Comparison of ENCODE assay signal across 22 mouse cellular contexts in genomic region chr6:146551326-146551725, GRCm38 (mm10). TPM values are rescaled to one million over a fixed set of nuclear protein-coding genes. Genes with fewer than 3 reads are reported as not detected.
DNase-seq lines count a peak whose midpoint lies in the region; ATAC-seq and TF ChIP-seq lines count a peak whose summit lies in the region.
"Had no signal": no experiment of that assay in that cellular context is flagged by ENCODE, and none has a peak within 500 bp of the region (broad histone marks: within the 10 kb centered on the region; RNA-seq: fewer than 3 reads in every experiment).

No protein-coding gene starts in this region.

- peak; percentile 65 for DNase-seq in heart, adult 11 months
- DNase-seq in heart, adult 2 months, result no peak
- no peak for DNase-seq in heart, postnatal 4 days
- peak; percentile 61 for DNase-seq in midbrain, embryonic 11.5 days (ENCODE audit: low spot score, missing footprints)
- DNase-seq: adrenal gland, adult 2 months; adrenal gland, adult 8-10 months; adrenal gland, postnatal 10 days; adrenal gland, postnatal 14 days; adrenal gland, postnatal 25 days; adrenal gland, postnatal 36 days; B cell, adult 2 months; cerebellum, adult 11 months; cerebellum, adult 11-12 months had no signal

- ATAC-seq in heart, embryonic 13.5 days (ENCODE audit: extremely low read depth, insufficient number of reproducible peaks, low FRiP score, low TSS enrichment), result no peak
- no peak for ATAC-seq in midbrain, embryonic 11.5 days (ENCODE audit: low FRiP score)
- ATAC-seq in midbrain, embryonic 13.5 days, result no peak
- ATAC-seq in megakaryocyte, adult 5-6 weeks (ENCODE audit: poor library complexity, severe bottlenecking), result 0 out of 2 replicates have a peak, but pooled peaks have one; percentile 23
- ATAC-seq in forebrain, embryonic 16.5 days, result no peak
- ATAC-seq: activated CD4-positive, CD25-positive, alpha-beta regulatory T cell, adult 4 months; CD4-positive, CD25-positive, alpha-beta regulatory T cell, adult 4 months; Patski had no signal

- no peak for TF ChIP-seq POLR2A in heart, adult 2 months (IDR thresholded peaks at IDR 0.05; ENCODE audit: insufficient read depth, low read depth, low read length)

- no peaks in the 10 kb centered on the region for H3K27me3 ChIP-seq in heart, adult 2 months (ENCODE audit: control insufficient read depth, insufficient read depth, low read length)
- H3K27me3 ChIP-seq in heart, embryonic 13.5 days (replicated peaks), result no peaks in the 10 kb centered on the region
- no peaks in the 10 kb centered on the region for H3K27me3 ChIP-seq in midbrain, embryonic 11.5 days (ENCODE audit: control insufficient read depth, insufficient read depth, low read length)
- H3K27me3 ChIP-seq in midbrain, embryonic 13.5 days, result no peaks in the 10 kb centered on the region
- H3K27me3 ChIP-seq in forebrain, embryonic 16.5 days (replicated peaks; ENCODE audit: control insufficient read depth, insufficient read depth, low read length), result no peaks in the 10 kb centered on the region
- H3K27me3 ChIP-seq: CH12.LX, Patski had no signal

- no peak for TF ChIP-seq CTCF in heart, adult 2 months (IDR thresholded peaks at IDR 0.05)

- H3K4me1 ChIP-seq in heart, adult 2 months (ENCODE audit: control insufficient read depth, insufficient read depth, low read length), result no peaks in the 10 kb centered on the region
- no peaks in the 10 kb centered on the region for H3K4me1 ChIP-seq in heart, embryonic 13.5 days
- H3K4me1 ChIP-seq in midbrain, embryonic 11.5 days (ENCODE audit: control insufficient read depth, insufficient read depth, low read length), result no peaks in the 10 kb centered on the region
- no peaks in the 10 kb centered on the region for H3K4me1 ChIP-seq in midbrain, embryonic 13.5 days (replicated peaks)
- H3K4me1 ChIP-seq in forebrain, embryonic 16.5 days (replicated peaks; ENCODE audit: control insufficient read depth, insufficient read depth, low read length), result no peaks in the 10 kb centered on the region

- H3K4me2 ChIP-seq in heart, embryonic 13.5 days, result no peak overlapping the region
- no peak overlapping the region for H3K4me2 ChIP-seq in midbrain, embryonic 11.5 days
- no peak overlapping the region for H3K4me2 ChIP-seq in midbrain, embryonic 13.5 days (replicated peaks)
- H3K4me2 ChIP-seq in forebrain, embryonic 16.5 days (ENCODE audit: low read length), result no peak overlapping the region

- no peaks in the 10 kb centered on the region for H3K79me2 ChIP-seq in heart, adult 2 months (replicated peaks; ENCODE audit: control insufficient read depth, insufficient read depth, low read length)

- H3K9me3 ChIP-seq in heart, embryonic 13.5 days, result peaks cover 6% of the 10 kb centered on the region; the same call in 1 of the 2 replicates
- no peaks in the 10 kb centered on the region for H3K9me3 ChIP-seq in midbrain, embryonic 11.5 days (ENCODE audit: control insufficient read depth, low read length)
- H3K9me3 ChIP-seq in midbrain, embryonic 13.5 days, result no peaks in the 10 kb centered on the region
- no peaks in the 10 kb centered on the region for H3K9me3 ChIP-seq in forebrain, embryonic 16.5 days (ENCODE audit: control insufficient read depth, low read length)
- H3K9me3 ChIP-seq: G1E had no signal

- intact Hi-C loops in heart, adult 2 months (cut with DNase I), result no loop called here

- no peak overlapping the region for H3K4me3 ChIP-seq in heart, adult 2 months
- no peak overlapping the region for H3K4me3 ChIP-seq in heart, embryonic 13.5 days
- H3K4me3 ChIP-seq in midbrain, embryonic 11.5 days (ENCODE audit: low read depth, low read length), result no peak overlapping the region
- no peak overlapping the region for H3K4me3 ChIP-seq in midbrain, embryonic 13.5 days (replicated peaks)
- no peak overlapping the region for H3K4me3 ChIP-seq in forebrain, embryonic 16.5 days (replicated peaks; ENCODE audit: low read length)

- no peak overlapping the region for H3K27ac ChIP-seq in heart, adult 2 months
- peak overlapping the region; percentile 28; the same call in 1 of the 2 replicates for H3K27ac ChIP-seq in heart, embryonic 13.5 days (replicated peaks)
- no peak overlapping the region for H3K27ac ChIP-seq in midbrain, embryonic 11.5 days (ENCODE audit: low read depth, low read length)
- H3K27ac ChIP-seq in midbrain, embryonic 13.5 days, result no peak overlapping the region
- H3K27ac ChIP-seq in forebrain, embryonic 16.5 days (ENCODE audit: low read length), result no peak overlapping the region

- H3K9ac ChIP-seq in heart, adult 2 months (ENCODE audit: low read depth, low read length), result no peak overlapping the region
- no peak overlapping the region for H3K9ac ChIP-seq in heart, embryonic 13.5 days
- H3K9ac ChIP-seq in midbrain, embryonic 11.5 days (ENCODE audit: low read length), result no peak overlapping the region
- no peak overlapping the region for H3K9ac ChIP-seq in midbrain, embryonic 13.5 days (replicated peaks)
- no peak overlapping the region for H3K9ac ChIP-seq in forebrain, embryonic 16.5 days (replicated peaks; ENCODE audit: low read depth, low read length)

- no peak for TF ChIP-seq EP300 in heart, adult 2 months (IDR thresholded peaks at IDR 0.05; ENCODE audit: insufficient read depth, low read depth, low read length)

- H3K36me3 ChIP-seq in heart, adult 2 months (ENCODE audit: control insufficient read depth, insufficient read depth, low read length), result peaks cover 4% of the 10 kb centered on the region
- peaks cover 94% of the 10 kb centered on the region for H3K36me3 ChIP-seq in heart, embryonic 13.5 days
- H3K36me3 ChIP-seq in midbrain, embryonic 11.5 days (ENCODE audit: control insufficient read depth, insufficient read depth, low read length), result peaks cover 26% of the 10 kb centered on the region
- H3K36me3 ChIP-seq in midbrain, embryonic 13.5 days, result peaks cover 81% of the 10 kb centered on the region
- H3K36me3 ChIP-seq in forebrain, embryonic 16.5 days (ENCODE audit: control insufficient read depth, insufficient read depth), result peaks cover 48% of the 10 kb centered on the region

RNA-seq across cellular contexts. Expression of gene Fgfr1op2, which starts 25.7 kb away (rescaled TPM):
- 10 to 100 TPM; 67.5 to 72.2 TPM for total RNA-seq in heart, adult 2 months (2021)
- 31.3 and 42.6 TPM in 2 replicates for polyA plus RNA-seq in heart, adult 2 months (2012; rRNA removed)
- polyA plus RNA-seq in heart, embryonic 13.5 days (2015; fragmentation: Nextera tagmentation; extraction: Ambion mirVana), result 79.8 and 86.3 TPM in 2 replicates
- 10 to 100 TPM; 63.8 to 66.8 TPM for total RNA-seq in heart, postnatal 4 days (2021)
- 77.1 and 78.9 TPM in 2 replicates for polyA plus RNA-seq in midbrain, embryonic 11.5 days (2014; fragmentation: Nextera tagmentation; extraction: Ambion mirVana)
- 54.1 and 55.3 TPM in 2 replicates for polyA plus RNA-seq in midbrain, embryonic 13.5 days (2015; fragmentation: Nextera tagmentation; extraction: Ambion mirVana)
- 166 and 167 TPM in 2 replicates for total RNA-seq in megakaryocyte, adult 5-6 weeks (2015)
- total RNA-seq in megakaryocyte, adult 5-6 weeks (2017), result 149 and 186 TPM in 2 replicates
- polyA plus RNA-seq in forebrain, embryonic 16.5 days (2015; fragmentation: Nextera tagmentation; extraction: Ambion mirVana), result 48.2 and 56.7 TPM in 2 replicates

RNA-seq across cellular contexts. Expression of gene Ints13, which starts 26.3 kb away (rescaled TPM):
- 10 to 100 TPM; 17.8 to 18.2 TPM for total RNA-seq in heart, adult 2 months (2021)
- polyA plus RNA-seq in heart, adult 2 months (2012; rRNA removed), result 8.5 and 20.5 TPM in 2 replicates
- 43.4 and 50.9 TPM in 2 replicates for polyA plus RNA-seq in heart, embryonic 13.5 days (2015; fragmentation: Nextera tagmentation; extraction: Ambion mirVana)
- total RNA-seq in heart, postnatal 4 days (2021), result 10 to 100 TPM; 28.4 to 35.0 TPM
- polyA plus RNA-seq in midbrain, embryonic 11.5 days (2014; fragmentation: Nextera tagmentation; extraction: Ambion mirVana), result 101 TPM in 2 replicates
- polyA plus RNA-seq in midbrain, embryonic 13.5 days (2015; fragmentation: Nextera tagmentation; extraction: Ambion mirVana), result 70.6 and 72.4 TPM in 2 replicates
- total RNA-seq in megakaryocyte, adult 5-6 weeks (2015), result 59.9 and 80.9 TPM in 2 replicates
- total RNA-seq in megakaryocyte, adult 5-6 weeks (2017), result 87.4 and 91.5 TPM in 2 replicates
- 67.7 and 70.1 TPM in 2 replicates for polyA plus RNA-seq in forebrain, embryonic 16.5 days (2015; fragmentation: Nextera tagmentation; extraction: Ambion mirVana)

RNA-seq across cellular contexts. Expression of gene Itpr2, which starts 49.3 kb away (rescaled TPM):
- total RNA-seq in heart, adult 2 months (2021), result 10 to 100 TPM; 20.1 to 23.7 TPM
- polyA plus RNA-seq in heart, adult 2 months (2012; rRNA removed), result 6.6 and 8.1 TPM in 2 replicates
- polyA plus RNA-seq in heart, embryonic 13.5 days (2015; fragmentation: Nextera tagmentation; extraction: Ambion mirVana), result 31.2 and 31.4 TPM in 2 replicates
- total RNA-seq in heart, postnatal 4 days (2021), result 10 to 100 TPM; 38.6 to 45.5 TPM
- polyA plus RNA-seq in midbrain, embryonic 11.5 days (2014; fragmentation: Nextera tagmentation; extraction: Ambion mirVana), result 3.9 and 4.5 TPM in 2 replicates
- polyA plus RNA-seq in midbrain, embryonic 13.5 days (2015; fragmentation: Nextera tagmentation; extraction: Ambion mirVana), result 4.3 and 4.5 TPM in 2 replicates
- total RNA-seq in megakaryocyte, adult 5-6 weeks (2015), result 15.3 and 17.3 TPM in 2 replicates
- 22.8 and 26.9 TPM in 2 replicates for total RNA-seq in megakaryocyte, adult 5-6 weeks (2017)
- 4.7 and 6.1 TPM in 2 replicates for polyA plus RNA-seq in forebrain, embryonic 16.5 days (2015; fragmentation: Nextera tagmentation; extraction: Ambion mirVana)

Comparison
In these comparisons a context has a peak if more than half of its experiments do, and no peak if none do; other contexts are left out.
1. DNase-seq: peak in heart, adult 11 months (single experiment) and midbrain, embryonic 11.5 days (single experiment); none in heart, adult 2 months (0 of 2) and heart, postnatal 4 days (single experiment).